Mouse (Mus musculus): ENCODE data around the gene Krr1.
"Not testable (repeated sequence)": the region's sequence is repeated elsewhere in the genome, so short reads cannot be mapped to it uniquely, and the experiment has no call there.

Krr1 gene

GRCm38 (mm10) chr10:111977584-111977983, 5.1 kb downstream of the Krr1 start:
- no peak for DNase-seq (ENCODE audit: low spot score)

GRCm38 (mm10) chr10:111983070-111983469, 10.6 kb downstream of the Krr1 start:
- no peak for DNase-seq (ENCODE audit: low spot score)

GRCm38 (mm10) chr10:111986453-111986852, 14.0 kb downstream of the Krr1 start:
- no peak for DNase-seq (ENCODE audit: low spot score)

GRCm38 (mm10) chr10:111995803-111996548, 23.5 kb downstream of the Krr1 start:
- DNase-seq (ENCODE audit: low spot score) = no peak

GRCm38 (mm10) chr10:111996549-111996904, 24.1 kb downstream of the Krr1 start:
- no peak for DNase-seq (ENCODE audit: low spot score)

- no peak for DNase-seq (ENCODE audit: low spot score)
Observed at GRCm38 (mm10) chr10:111996911-111997347, 24.5 kb downstream of the Krr1 start.

GRCm38 (mm10) chr10:111997671-111998070, 25.2 kb downstream of the Krr1 start:
- DNase-seq (ENCODE audit: low spot score) = no peak

GRCm38 (mm10) chr10:111999765-112000164, 27.3 kb downstream of the Krr1 start:
- DNase-seq (ENCODE audit: low spot score) = no peak

GRCm38 (mm10) chr10:112000568-112000967, 28.1 kb downstream of the Krr1 start:
- DNase-seq (ENCODE audit: low spot score) = no peak

GRCm38 (mm10) chr10:112001350-112001749, 28.9 kb downstream of the Krr1 start:
- DNase-seq (ENCODE audit: low spot score) = no peak

GRCm38 (mm10) chr10:112001756-112002520, 29.5 kb downstream of the Krr1 start:
- DNase-seq (ENCODE audit: low spot score) = no peak

- DNase-seq (ENCODE audit: low spot score) = no peak
Observed at GRCm38 (mm10) chr10:112002544-112003215, 30.2 kb downstream of the Krr1 start, which contains the start of gene Glipr1. Gene Glipr1, minus strand, starts transcription at chr10:112002631.

- DNase-seq (ENCODE audit: low spot score) = not testable (repeated sequence)
Observed at GRCm38 (mm10) chr10:112009511-112009910, 37.0 kb downstream of the Krr1 start.

GRCm38 (mm10) chr10:112023585-112023984, 51.1 kb downstream of the Krr1 start:
- no peak for DNase-seq (ENCODE audit: low spot score)

- DNase-seq (ENCODE audit: low spot score) = not testable (repeated sequence)
Observed at GRCm38 (mm10) chr10:112028689-112029088, 56.2 kb downstream of the Krr1 start.
